Mouse (Mus musculus) gastrocnemius, adult 8-10 months (tissue): Measurements from ENCODE around the gene Spink4. TPM values are rescaled to one million over a fixed set of nuclear protein-coding genes. Genes with fewer than 3 reads are reported as not detected.

ENCODE experiments used
- DNase-seq, 2 experiments: peaks; one replicate each; pipeline ENCODE4 v3.0.0; 2022; ENCODE audit warnings: low spot score in 2 of 2
- total RNA-seq, 4 experiments: library from RNA; stranded (reverse); gene quantifications; 2 replicates each; pipeline ENCODE4 v1.2.4; 2022

The Spink4 gene
- total RNA-seq, 4 experiments from 2014 or later: not detected

GRCm38 (mm10) chr4:40963536-40963935, 43.7 kb downstream of the Spink4 start:
- DNase-seq: no peak

GRCm38 (mm10) chr4:40969161-40969560, 49.3 kb downstream of the Spink4 start:
- DNase-seq: no peak

DNA sequence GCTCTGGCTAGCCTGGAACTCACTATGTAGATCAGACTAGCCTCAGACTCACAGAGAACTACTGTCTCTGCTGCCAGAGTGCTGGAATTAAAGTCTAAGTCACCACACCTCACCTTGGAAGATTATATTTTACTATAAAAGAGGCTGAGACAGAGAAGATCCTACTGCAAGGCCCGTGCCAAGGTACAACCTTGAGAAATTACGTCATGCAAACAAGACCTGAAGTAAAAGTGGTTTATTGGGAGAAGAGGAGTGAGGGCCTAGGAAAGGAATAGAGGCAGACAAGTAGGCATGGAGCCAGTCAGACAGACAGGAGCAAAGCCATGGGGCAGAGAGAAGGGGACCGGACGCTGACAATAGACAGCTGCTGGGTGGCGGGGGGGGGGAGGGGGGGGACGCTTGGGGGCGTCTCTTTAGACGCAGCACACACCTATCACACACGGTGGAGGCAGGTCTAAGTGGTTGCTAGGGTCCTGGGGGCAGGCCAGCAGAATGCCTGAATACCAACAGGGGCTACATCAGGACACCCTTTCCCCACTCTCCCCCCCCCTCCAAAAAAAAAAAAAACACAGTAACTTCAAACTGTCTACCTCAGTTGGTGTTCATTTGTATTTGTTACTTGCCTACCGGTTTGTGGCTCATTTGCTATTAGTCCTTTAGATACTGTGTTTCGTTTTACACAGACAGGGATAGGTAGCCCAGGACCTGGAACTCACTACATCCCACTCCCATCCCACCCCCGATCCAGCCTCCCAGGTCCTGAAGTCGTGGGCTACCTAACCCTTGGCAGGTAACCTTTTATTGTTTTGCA, 50.1 kb downstream of the Spink4 start:
- no peak for DNase-seq

GRCm38 (mm10) chr4:40970592-40970841, 50.7 kb downstream of the Spink4 start:
- no peak for DNase-seq

DNA sequence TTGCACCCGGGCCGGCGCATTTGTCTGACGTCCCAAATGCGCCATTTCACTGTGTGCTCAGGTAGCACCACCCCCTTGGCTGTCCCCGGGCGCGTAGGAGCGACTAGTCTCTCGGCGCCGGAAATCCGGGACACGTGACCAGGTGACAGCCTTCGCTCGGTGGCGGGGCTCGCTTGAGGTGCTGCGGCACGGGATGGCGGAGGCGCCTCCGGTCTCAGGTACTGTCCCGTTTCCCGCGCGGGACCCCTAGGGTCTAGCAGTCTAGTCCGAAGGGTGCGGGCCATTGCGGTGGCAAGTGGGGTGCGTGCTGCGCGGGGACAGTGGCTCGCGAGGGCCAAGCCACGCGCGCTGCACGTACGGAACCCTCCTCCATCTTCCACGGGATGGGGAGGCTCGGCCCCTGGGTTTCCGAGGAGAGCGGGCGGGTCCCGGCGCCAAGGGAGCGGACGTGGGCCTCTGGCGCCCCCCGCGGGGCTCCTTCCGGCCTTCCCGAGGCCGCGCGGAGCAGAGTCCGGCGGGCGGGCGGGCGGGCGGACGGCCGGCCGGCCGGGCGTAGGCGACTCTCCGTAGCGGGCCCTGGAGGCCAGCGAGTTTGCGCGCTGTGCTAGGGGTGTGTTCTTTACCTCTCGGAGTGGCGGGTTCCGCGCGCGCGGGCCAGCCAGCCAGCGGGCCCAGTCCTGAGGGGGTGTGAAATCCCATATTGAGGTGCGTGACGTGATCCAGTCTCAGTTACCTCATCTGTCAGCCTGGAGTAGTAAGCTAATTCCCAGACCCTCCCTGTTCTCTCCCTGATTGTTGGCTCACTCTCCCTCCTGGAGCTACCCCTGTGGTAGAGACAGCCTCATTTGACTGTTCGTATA, 51.2 kb downstream of the Spink4 start, which contains the start of gene Nfx1:
Gene Nfx1 (plus strand): TSS at position 65 of the 860 bp plus-strand sequence.
- peak; percentile 86 to 92 for DNase-seq

- DNase-seq: no peak
Observed at GRCm38 (mm10) chr4:40971744-40972143, 51.9 kb downstream of the Spink4 start.

- DNase-seq: no peak
Observed at GRCm38 (mm10) chr4:40974011-40974410, 54.2 kb downstream of the Spink4 start.

DNA sequence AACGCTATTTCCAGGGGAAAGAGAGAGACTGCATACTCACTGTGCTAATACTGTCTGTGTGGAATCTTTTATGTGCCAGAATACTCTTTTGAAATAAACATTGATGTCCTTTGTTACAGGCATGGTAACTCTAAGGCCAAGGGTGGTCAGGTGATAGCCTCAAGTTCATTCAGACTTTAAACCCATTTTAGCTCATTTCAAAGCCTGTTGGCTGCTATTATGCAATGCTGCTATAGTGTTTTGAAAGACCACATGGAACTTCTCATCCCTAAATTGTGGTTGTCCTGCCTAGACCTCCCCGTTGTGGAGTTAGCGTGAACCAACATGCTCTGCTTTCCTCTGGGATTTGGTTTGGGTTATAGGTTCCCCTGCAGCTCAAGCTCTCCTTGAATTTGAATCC, 55.8 kb downstream of the Spink4 start:
- DNase-seq: no peak

- no peak for DNase-seq
Observed at GRCm38 (mm10) chr4:40976651-40977050, 56.8 kb downstream of the Spink4 start.

DNA sequence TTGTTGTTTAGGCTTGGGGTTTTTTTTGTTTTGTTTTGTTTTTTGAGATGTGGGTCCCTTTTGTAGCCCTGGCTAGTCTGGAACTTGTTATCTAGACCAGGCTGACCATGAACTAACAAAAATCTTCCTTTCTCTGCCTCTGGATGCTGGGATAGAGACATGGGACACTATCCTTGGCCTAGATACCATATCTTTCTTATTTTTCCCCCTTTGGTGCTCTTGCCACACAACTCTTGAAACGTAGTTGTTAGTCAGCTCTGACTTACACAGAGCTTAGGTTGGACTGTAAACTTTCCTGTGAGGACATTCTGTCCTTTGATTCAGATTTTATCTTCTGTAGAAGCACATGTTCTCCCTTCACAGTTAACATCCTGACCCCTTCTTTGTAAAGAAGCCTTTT, 59.6 kb downstream of the Spink4 start:
- no peak for DNase-seq

Other genes with a start within 250 kb of the Spink4 start
- 10 to 100 TPM; 13.3 to 18.5 (median 16.2) TPM for gene Aptx, start 216.9 kb upstream of the Spink4 start, total RNA-seq
- gene Dnaja1, start 197.9 kb upstream of the Spink4 start, total RNA-seq: 10 to 100 TPM; 24.8 to 44.0 (median 28.5) TPM
- gene Smu1, start 162.1 kb upstream of the Spink4 start, total RNA-seq: 10 to 100 TPM; 28.7 to 33.9 (median 32.7) TPM
- 10 to 100 TPM; 22.3 to 27.7 (median 23.7) TPM for gene B4galt1, start 66.0 kb upstream of the Spink4 start, total RNA-seq
- gene Bag1, start 28.2 kb downstream of the Spink4 start, total RNA-seq: 100 to 1,000 TPM; 229 to 241 (median 229) TPM
- 10 to 100 TPM; 20.6 to 21.7 (median 21.3) TPM for gene Chmp5, start 28.4 kb downstream of the Spink4 start, total RNA-seq
- 10 to 100 TPM; 19.9 to 22.8 (median 22.3) TPM for gene Nfx1, start 50.9 kb downstream of the Spink4 start, total RNA-seq
- 1 to 10 TPM; 5.4 to 9.4 (median 7.2) TPM for gene Aqp7, start 128.1 kb downstream of the Spink4 start, total RNA-seq
- gene Aqp3, start 178.1 kb downstream of the Spink4 start, total RNA-seq: not detected
- 10 to 100 TPM; 16.4 to 20.9 (median 17.8) TPM for gene Nol6, start 204.4 kb downstream of the Spink4 start, total RNA-seq
- 100 to 1,000 TPM; 178 to 274 (median 231) TPM for gene Ube2r2, start 215.7 kb downstream of the Spink4 start, total RNA-seq